Mouse (Mus musculus): ENCODE results near the gene Tenm3.

The Tenm3 gene

GRCm38 (mm10) chr8:48275066-48275465 lies 568.7 kb downstream of the Tenm3 start:
- no peak for DNase-seq (ENCODE audit: low read depth)

- DNase-seq (ENCODE audit: low read depth) = no peak
Observed at GRCm38 (mm10) chr8:48274566-48274965, 569.2 kb downstream of the Tenm3 start.

GRCm38 (mm10) chr8:48268638-48269037 lies 575.1 kb downstream of the Tenm3 start:
- no peak for DNase-seq (ENCODE audit: low read depth)

GRCm38 (mm10) chr8:48260265-48260664 lies 583.5 kb downstream of the Tenm3 start:
- DNase-seq (ENCODE audit: low read depth) = no peak

GRCm38 (mm10) chr8:48259832-48260231 lies 583.9 kb downstream of the Tenm3 start:
- DNase-seq (ENCODE audit: low read depth) = no peak

- DNase-seq (ENCODE audit: low read depth) = no peak
Observed at GRCm38 (mm10) chr8:48243876-48244275, 599.9 kb downstream of the Tenm3 start.

GRCm38 (mm10) chr8:48240917-48241531 lies 602.7 kb downstream of the Tenm3 start:
- DNase-seq (ENCODE audit: low read depth) = no peak

- DNase-seq (ENCODE audit: low read depth) = no peak
Observed at GRCm38 (mm10) chr8:48236968-48237367, 606.8 kb downstream of the Tenm3 start.

- DNase-seq (ENCODE audit: low read depth) = no peak
Observed at GRCm38 (mm10) chr8:48232927-48233326, 610.8 kb downstream of the Tenm3 start.

GRCm38 (mm10) chr8:48231882-48232281 lies 611.9 kb downstream of the Tenm3 start:
- no peak for DNase-seq (ENCODE audit: low read depth)

GRCm38 (mm10) chr8:48231389-48231788 lies 612.4 kb downstream of the Tenm3 start:
- no peak for DNase-seq (ENCODE audit: low read depth)

GRCm38 (mm10) chr8:48228676-48229075 lies 615.1 kb downstream of the Tenm3 start:
- DNase-seq (ENCODE audit: low read depth) = no peak

GRCm38 (mm10) chr8:48224753-48225152 lies 619.0 kb downstream of the Tenm3 start:
- no peak for DNase-seq (ENCODE audit: low read depth)

- DNase-seq (ENCODE audit: low read depth) = peak; percentile 59
Observed at GRCm38 (mm10) chr8:48222429-48222769, 621.4 kb downstream of the Tenm3 start.

GRCm38 (mm10) chr8:48221724-48222428 lies 621.9 kb downstream of the Tenm3 start:
- DNase-seq (ENCODE audit: low read depth) = no peak

- no peak for DNase-seq (ENCODE audit: low read depth)
Observed at GRCm38 (mm10) chr8:48221304-48221703, 622.4 kb downstream of the Tenm3 start.

GRCm38 (mm10) chr8:48220529-48221181 lies 623.1 kb downstream of the Tenm3 start:
- DNase-seq (ENCODE audit: low read depth) = no peak

- no peak for DNase-seq (ENCODE audit: low read depth)
Observed at GRCm38 (mm10) chr8:48215071-48215501, 628.7 kb downstream of the Tenm3 start.

- DNase-seq (ENCODE audit: low read depth) = no peak
Observed at GRCm38 (mm10) chr8:48214386-48214785, 629.4 kb downstream of the Tenm3 start.

GRCm38 (mm10) chr8:48211931-48212330 lies 631.8 kb downstream of the Tenm3 start:
- no peak for DNase-seq (ENCODE audit: low read depth)

- no peak for DNase-seq (ENCODE audit: low read depth)
Observed at GRCm38 (mm10) chr8:48207567-48207966, 636.2 kb downstream of the Tenm3 start.

GRCm38 (mm10) chr8:48206922-48207321 lies 636.8 kb downstream of the Tenm3 start:
- DNase-seq (ENCODE audit: low read depth) = no peak

- DNase-seq (ENCODE audit: low read depth) = no peak
Observed at GRCm38 (mm10) chr8:48204838-48205345, 638.9 kb downstream of the Tenm3 start.
